Mouse (Mus musculus): ENCODE measurements at regions not wholly inside any gene's neighbourhood (a gene's known extent, or its start where the extent isn't known, plus 50 kb on each side); places are given as distances from the start of the nearest gene placed in this dataset.
"Not testable (repeated sequence)": the region's sequence is repeated elsewhere in the genome, so short reads cannot be mapped to it uniquely, and the experiment has no call there.

DNA sequence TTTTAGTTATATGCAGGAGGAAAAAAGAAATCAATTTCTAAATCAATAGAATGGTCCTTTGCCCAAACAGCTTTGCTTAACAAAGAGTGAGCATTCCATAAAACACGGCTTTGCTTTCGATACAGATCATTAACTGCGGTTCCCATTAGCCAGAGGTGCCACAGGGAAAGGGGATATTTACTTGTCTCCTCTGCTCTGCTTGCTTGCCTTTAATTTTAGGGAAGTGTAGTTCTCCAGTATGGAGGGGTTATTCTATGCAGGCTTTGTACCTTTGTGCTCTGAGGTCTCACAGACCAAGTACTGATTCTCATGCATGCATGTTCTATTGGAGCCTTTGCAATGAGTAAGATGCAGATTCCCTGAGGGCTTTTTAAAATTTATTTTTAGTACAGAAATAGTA lies 520.2 kb upstream of the Stxbp6 start:
- in situ Hi-C loops (cut with MboI, MseI) = no loop called here

GRCm38 (mm10) chr12:45590191-45590590 lies 515.7 kb upstream of the Stxbp6 start:
- in situ Hi-C loops (cut with MboI, MseI) = no loop called here

DNA sequence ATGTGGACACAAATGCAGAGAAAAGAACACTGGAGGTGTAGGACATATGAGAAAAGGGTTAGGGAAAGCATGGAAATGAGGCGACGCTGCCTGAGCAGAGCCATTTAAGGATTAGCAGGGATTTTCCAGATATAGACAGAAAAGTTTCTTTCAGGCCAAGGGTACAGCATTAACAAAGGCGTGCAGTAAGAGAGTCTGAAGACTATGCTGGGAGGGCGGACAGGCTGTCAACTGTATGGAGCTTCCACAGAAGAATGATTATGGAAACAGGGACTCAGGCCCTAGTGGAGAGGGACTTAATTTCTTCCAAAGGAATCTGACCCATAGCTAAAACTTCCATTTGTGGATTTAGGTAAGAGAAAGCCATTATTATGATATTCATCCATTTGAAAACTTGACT lies 511.3 kb upstream of the Stxbp6 start:
- in situ Hi-C loops (cut with MboI, MseI) = loop anchor here in 1 of 2 experiments (10.0 kb wide), 1 partner anchor 929 kb away; no protein-coding TSS in a partner anchor

GRCm38 (mm10) chr12:45563325-45564030 lies 489.0 kb upstream of the Stxbp6 start:
- in situ Hi-C loops (cut with MboI, MseI) = no loop called here

DNA sequence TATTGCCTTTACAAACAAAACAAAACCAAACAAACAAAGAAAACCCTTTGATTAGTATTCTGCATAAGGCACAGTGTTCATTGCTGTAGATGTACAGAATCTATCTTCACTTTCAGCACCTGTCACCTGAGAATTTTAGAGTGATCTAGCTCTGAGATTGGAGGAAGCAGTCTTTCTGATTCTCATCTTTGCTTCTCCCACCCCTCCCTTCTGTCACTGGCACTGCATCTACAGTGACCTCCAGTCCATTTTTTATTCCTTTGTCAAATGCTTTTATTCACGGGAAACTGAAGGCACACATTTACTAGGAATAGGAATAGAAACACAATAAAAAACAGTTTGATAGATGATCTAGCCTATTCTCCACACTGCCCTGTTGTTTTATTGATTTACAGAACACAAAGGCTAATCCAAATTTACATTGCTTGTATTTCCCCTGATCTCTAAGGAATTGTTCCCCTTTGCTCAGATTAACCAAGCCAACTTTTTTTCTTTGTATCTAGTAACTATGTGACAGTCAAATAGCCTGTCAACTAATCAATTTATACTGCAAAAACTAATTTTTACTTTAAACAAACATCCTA lies 488.2 kb upstream of the Stxbp6 start:
- in situ Hi-C loops (cut with MboI, MseI) = no loop called here

DNA sequence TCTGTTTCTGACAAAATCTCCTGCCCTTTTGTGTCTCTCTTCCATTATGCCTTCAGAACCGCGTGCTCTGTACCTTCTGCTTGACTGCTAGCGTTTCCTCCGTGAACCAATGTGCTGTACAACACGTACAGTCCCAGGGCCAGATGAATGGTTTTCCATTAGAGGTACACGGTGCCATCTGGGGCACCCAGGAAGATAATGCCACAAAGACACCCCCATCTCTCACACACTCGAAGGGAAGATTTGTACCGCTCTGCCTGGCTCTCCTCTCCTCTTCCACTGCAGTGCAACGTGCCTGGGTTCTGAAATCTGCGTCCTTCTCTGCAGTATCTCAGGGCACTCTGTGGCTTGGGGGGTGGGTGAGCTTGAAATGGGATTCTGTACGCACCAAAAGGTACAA lies 487.4 kb upstream of the Stxbp6 start:
- in situ Hi-C loops (cut with MboI, MseI) = no loop called here

DNA sequence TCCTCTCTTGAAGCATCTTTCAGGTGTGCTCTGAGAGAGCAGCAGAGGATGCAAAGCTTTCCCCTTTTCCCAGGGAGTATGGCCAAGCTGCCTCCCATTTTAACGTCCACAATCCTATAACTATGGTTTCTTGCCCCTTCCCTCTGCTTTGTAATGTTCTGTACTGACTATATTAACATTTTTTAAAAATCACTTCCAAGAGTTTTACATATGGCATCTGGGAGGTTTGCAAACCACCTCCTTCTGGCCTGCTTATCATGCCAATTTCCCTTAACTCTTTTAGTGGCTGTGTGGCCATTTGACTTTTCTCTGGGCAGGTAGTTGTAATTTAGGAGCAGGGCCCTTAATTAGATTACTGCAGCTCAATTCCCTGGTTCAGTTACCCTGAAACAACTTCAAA lies 486.9 kb upstream of the Stxbp6 start:
- in situ Hi-C loops (cut with MboI, MseI) = no loop called here

DNA sequence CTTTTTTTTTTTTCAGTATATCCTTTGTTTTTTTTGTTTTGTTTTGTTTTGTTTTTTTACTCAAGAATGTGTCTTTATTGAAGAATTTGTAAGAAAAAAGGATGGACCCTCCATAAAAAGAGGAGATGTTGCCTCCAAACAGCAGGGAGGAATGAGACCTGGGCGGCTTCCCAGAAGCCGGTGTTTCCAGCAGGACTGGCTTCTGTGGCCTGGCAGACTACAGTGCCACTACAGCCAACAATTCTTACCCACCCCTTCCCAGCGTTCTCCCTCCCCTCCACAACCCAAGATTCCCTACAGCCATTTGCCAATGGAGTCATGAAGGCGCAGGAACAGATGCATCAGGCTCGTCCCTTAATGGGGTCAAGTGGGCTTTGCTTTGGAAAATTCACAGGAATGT lies 475.4 kb upstream of the Stxbp6 start:
- in situ Hi-C loops (cut with MboI, MseI) = not testable (repeated sequence)

- in situ Hi-C loops (cut with MboI, MseI) = no loop called here
Observed at GRCm38 (mm10) chr12:45519554-45519953, 445.0 kb upstream of the Stxbp6 start.

GRCm38 (mm10) chr12:45514459-45514858 lies 439.9 kb upstream of the Stxbp6 start:
- in situ Hi-C loops (cut with MboI, MseI) = no loop called here

DNA sequence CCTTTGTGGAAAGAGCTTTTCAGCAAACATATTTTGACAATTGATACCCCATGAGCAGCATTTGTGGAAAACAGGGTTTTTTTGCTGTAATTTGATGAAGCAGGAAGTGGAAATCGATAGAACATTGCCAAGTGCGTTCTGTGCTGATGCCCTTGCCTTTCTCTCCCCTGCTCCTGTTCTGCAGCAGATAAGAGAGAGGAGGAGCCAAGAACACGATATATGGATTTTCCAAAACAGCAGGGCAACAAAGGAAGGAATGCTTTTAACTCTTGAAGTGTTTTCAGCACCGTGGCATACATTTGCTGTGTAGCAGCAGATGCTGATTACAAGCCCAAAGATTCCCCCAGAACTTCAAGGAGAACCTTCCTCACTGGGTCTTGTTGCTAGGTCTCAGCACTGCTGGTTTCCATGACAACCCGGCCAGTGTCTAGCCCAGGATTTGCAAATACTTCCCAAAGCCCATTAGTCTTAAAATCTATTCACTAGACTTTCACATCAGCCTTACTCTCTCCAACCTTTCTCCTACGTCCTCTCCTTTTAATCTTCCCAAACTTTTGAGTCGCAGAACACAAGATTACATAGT lies 433.0 kb upstream of the Stxbp6 start:
- in situ Hi-C loops (cut with MboI, MseI) = no loop called here

- in situ Hi-C loops (cut with MboI, MseI) = no loop called here
Observed at GRCm38 (mm10) chr12:45499834-45500233, 425.3 kb upstream of the Stxbp6 start.

GRCm38 (mm10) chr12:45498230-45498629 lies 423.7 kb upstream of the Stxbp6 start:
- in situ Hi-C loops (cut with MboI, MseI) = no loop called here

DNA sequence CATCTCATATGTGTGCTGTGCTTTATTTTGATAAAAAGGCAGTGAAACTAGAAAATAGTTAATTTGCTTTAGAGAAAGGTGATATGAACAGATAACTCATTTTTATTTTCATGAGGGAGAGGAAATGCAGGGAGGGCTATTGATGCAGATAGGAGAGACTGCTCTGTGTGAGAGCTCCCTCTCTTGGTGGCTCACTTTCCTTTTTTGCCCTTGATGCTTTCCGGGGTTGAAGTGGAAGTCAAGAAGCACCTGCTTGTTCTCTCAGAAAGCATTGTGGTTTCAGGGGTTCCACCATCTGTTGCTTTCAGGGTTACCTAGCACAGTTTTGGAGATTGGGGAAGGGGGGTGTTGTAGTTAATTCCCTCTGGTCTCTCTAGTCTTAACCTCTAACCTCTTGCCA lies 414.5 kb upstream of the Stxbp6 start:
- in situ Hi-C loops (cut with MboI, MseI) = no loop called here

- in situ Hi-C loops (cut with MboI, MseI) = no loop called here
Observed at GRCm38 (mm10) chr12:45476881-45477280, 402.4 kb upstream of the Stxbp6 start.

- in situ Hi-C loops (cut with MboI, MseI) = no loop called here
Observed at GRCm38 (mm10) chr12:45468093-45468492, 393.6 kb upstream of the Stxbp6 start.

GRCm38 (mm10) chr12:45467058-45467457 lies 392.5 kb upstream of the Stxbp6 start:
- in situ Hi-C loops (cut with MboI, MseI) = no loop called here

GRCm38 (mm10) chr12:45466066-45466465 lies 391.6 kb upstream of the Stxbp6 start:
- in situ Hi-C loops (cut with MboI, MseI) = no loop called here

- in situ Hi-C loops (cut with MboI, MseI) = no loop called here
Observed at GRCm38 (mm10) chr12:45464952-45465351, 390.4 kb upstream of the Stxbp6 start.

- in situ Hi-C loops (cut with MboI, MseI) = not testable (repeated sequence)
Observed at GRCm38 (mm10) chr12:45458746-45459145, 384.2 kb upstream of the Stxbp6 start.

DNA sequence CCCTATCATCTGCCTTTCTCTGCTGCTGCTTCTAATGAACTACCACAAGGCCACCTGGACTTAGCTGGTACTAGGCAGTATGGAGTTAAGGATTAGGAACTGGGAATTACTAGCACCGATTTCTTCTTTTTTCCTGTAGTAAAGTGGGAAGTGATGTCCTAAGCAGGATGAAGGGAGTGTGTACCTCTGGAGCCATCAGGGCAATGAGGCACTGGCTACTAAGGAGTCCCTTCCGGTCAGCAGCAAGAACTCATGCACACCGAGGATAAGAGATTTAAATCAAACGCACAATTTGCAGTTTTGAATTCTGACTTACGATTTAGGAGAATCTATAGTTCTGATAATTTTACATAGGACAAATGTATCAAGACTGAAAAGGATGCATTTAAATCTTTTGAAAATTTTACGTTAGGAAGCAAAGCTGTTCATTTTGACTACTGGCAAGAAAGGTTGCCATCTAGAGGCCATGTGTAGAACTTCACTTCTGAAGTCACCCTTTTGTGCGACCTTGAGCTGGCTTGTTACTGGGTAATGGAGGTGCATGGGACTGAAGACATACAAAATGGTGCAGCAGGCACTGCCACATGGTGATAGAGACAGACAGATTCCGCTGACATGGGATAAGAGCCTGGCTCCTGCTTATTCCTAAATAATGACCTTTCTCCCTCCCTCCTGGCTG lies 369.1 kb upstream of the Stxbp6 start:
- in situ Hi-C loops (cut with MboI, MseI) = no loop called here

GRCm38 (mm10) chr12:45442474-45442873 lies 368.0 kb upstream of the Stxbp6 start:
- in situ Hi-C loops (cut with MboI, MseI) = no loop called here

DNA sequence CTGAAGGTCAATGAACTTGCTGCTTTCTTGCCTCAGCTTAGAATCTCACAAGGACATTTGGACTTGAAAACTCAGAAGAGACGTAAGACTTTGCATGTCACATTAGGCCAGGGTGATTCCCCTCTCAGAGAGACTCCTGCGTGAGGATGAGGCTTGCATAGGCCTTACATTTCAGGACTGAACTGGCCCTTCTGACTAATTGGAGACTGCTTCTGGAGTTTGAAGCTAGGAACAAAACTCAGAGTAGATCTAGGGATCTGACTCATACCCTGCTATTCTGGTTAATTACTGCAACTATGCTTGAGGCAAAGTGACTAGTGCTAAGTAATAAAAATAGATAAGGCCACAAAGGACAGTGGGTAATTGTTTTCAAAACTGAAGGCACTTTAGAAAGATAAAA lies 365.2 kb upstream of the Stxbp6 start:
- in situ Hi-C loops (cut with MboI, MseI) = no loop called here

Data from T-helper 17 cell (primary cell).